Mouse (Mus musculus) MEL (cell line): ENCODE measurements around the gene Ctnnbip1.

Experiments
- CTCF ChIP-seq, 3 experiments: IDR thresholded peaks in 2 of 3; conservative IDR thresholded peaks in 1 of 3; 2 replicates each; pipeline ENCODE4 v1.5.1; 2011 to 2012; ENCODE audit warnings: low read length in 3 of 3, low read depth in 2 of 3, mild to moderate bottlenecking in 2 of 3, improper control_type of control experiment in 1 of 3, inconsistent platforms in 1 of 3, mixed read lengths in 1 of 3, moderate library complexity in 1 of 3; ENCODE audit not compliant: control insufficient read depth in 1 of 3, insufficient read depth in 1 of 3, poor library complexity in 1 of 3, severe bottlenecking in 1 of 3
- GATA1 ChIP-seq: IDR thresholded peaks from 2 replicates; pipeline ENCODE4 v1.6.1; 2011; ENCODE audit warnings: low read depth, low read length, improper control_type of control experiment
- HCFC1 ChIP-seq: IDR thresholded peaks from 2 replicates; pipeline ENCODE4 v1.6.1; 2012; ENCODE audit warnings: low read depth, mild to moderate bottlenecking, inconsistent platforms, low read length, improper control_type of control experiment, moderate library complexity
- KAT2A ChIP-seq: conservative IDR thresholded peaks from 2 replicates; pipeline ENCODE4 v1.6.1; 2012; ENCODE audit warnings: low read depth, low read length, improper control_type of control experiment, inconsistent platforms
- MYC ChIP-seq: IDR thresholded peaks from 2 replicates; pipeline ENCODE4 v1.6.1; 2011; ENCODE audit warnings: low read depth, mild to moderate bottlenecking, low read length, improper control_type of control experiment, moderate library complexity
- POLR2A ChIP-seq, 2 experiments: IDR thresholded peaks; 2 replicates each; pipeline ENCODE4 v1.6.1; 2011 to 2012; ENCODE audit warnings: low read length in 2 of 2, mild to moderate bottlenecking in 2 of 2, control low read depth in 1 of 2, improper control_type of control experiment in 1 of 2, low read depth in 1 of 2, moderate library complexity in 1 of 2; ENCODE audit not compliant: control insufficient read depth in 1 of 2, insufficient read depth in 1 of 2, poor library complexity in 1 of 2
- RAD21 ChIP-seq: IDR thresholded peaks from 2 replicates; pipeline ENCODE4 v1.6.1; 2011; ENCODE audit warnings: mild to moderate bottlenecking, low read depth, low read length, improper control_type of control experiment
- SMC3 ChIP-seq: IDR thresholded peaks from 2 replicates; pipeline ENCODE4 v1.6.1; 2011; ENCODE audit warnings: low read depth, low read length, improper control_type of control experiment
- TBP ChIP-seq: IDR thresholded peaks from 2 replicates; pipeline ENCODE4 v1.8.0; 2011; ENCODE audit warnings: low read depth, low read length, improper control_type of control experiment
- ZC3H11A ChIP-seq: IDR thresholded peaks from 2 replicates; pipeline ENCODE4 v1.6.1; 2012; ENCODE audit warnings: low read depth, mild to moderate bottlenecking, inconsistent platforms, low read length, improper control_type of control experiment
- ZKSCAN1 ChIP-seq: IDR thresholded peaks from 2 replicates; pipeline ENCODE4 v1.6.1; 2012; ENCODE audit warnings: low read depth, mild to moderate bottlenecking, inconsistent platforms, low read length, improper control_type of control experiment, moderate library complexity

DNA sequence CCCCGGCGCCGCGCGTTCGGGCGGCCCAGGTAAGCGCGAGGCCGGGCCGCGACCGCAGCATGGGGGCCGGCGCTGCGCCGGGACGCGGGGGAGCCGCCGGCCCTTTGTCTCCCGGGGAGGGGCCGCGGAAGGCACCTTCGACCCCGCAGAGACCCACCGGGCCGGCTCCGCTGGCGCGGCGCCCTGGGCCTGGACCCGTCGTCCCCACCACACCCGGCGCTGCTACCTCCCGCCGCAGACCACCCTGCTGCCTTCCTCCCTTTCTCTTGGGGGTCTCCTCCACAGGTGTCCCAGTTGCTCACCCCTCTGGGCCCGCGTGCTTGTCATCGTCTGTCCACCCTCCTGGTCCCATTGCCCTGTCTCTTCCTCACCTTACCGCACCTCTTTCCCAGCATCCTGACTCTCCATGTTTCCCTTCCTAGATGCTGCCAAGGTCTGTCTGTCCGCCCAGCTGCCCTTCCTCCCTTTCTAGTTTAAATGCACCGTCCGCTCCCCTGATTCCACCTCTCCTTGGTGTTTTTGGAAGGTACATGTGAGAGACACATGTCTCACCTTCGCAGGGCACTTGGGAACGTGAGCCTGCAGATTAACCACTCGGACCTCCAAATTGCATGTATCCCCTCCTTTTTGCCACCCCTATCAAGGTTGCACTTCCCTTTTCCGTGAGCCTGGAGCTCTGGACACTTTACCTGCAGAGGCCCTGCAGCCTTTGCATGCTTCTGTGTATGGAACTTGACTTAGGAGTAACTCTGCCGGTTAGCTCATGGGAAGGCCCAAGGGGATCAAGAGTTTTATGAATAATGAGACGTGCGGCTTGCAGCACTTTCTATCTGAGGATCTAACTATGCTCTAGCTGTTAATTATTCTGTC, 550 bp downstream of the Ctnnbip1 start:
- TF ChIP-seq POLR2A (IDR thresholded peaks at IDR 0.05; ENCODE audit: control insufficient read depth in 1 of 2, insufficient read depth in 1 of 2, low read depth in 1 of 2, low read length in 2 of 2, poor library complexity in 1 of 2) (no peak), ZKSCAN1 (no peak), HCFC1 (no peak), GATA1 (no peak), KAT2A (no peak), RAD21 (no peak), MYC (no peak), CTCF (IDR thresholded peaks at IDR 0.05 in 2 of 3, conservative IDR thresholded peaks at IDR 0.05 in 1 of 3; ENCODE audit: control insufficient read depth in 1 of 3, insufficient read depth in 1 of 3, low read depth in 2 of 3, low read length in 3 of 3, poor library complexity in 1 of 3, severe bottlenecking in 1 of 3) (no peak), SMC3 (no peak), TBP (no peak), ZC3H11A (no peak)
